Mouse (Mus musculus): ENCODE measurements around the gene Tmem266.
A peak's percentile ranks its signal among the peaks of the same experiment; 100 is the strongest.

Tmem266 gene

GRCm38 (mm10) chr9:55332476-55332875 lies 5.8 kb downstream of the Tmem266 start:
- peak; percentile 52 to 56 for DNase-seq

- peak; percentile 76 to 83 for DNase-seq
Measured at GRCm38 (mm10) chr9:55332949-55333348, 6.2 kb downstream of the Tmem266 start.

GRCm38 (mm10) chr9:55344165-55344564 lies 17.5 kb downstream of the Tmem266 start:
- DNase-seq: no peak

- DNase-seq: peak; percentile 91 to 94
Measured at GRCm38 (mm10) chr9:55345332-55345731, 18.6 kb downstream of the Tmem266 start.

GRCm38 (mm10) chr9:55348664-55349063 lies 22.0 kb downstream of the Tmem266 start:
- no peak for DNase-seq

GRCm38 (mm10) chr9:55354686-55355085 lies 28.0 kb downstream of the Tmem266 start:
- no peak for DNase-seq

- no peak for DNase-seq
Measured at GRCm38 (mm10) chr9:55355270-55355834, 28.6 kb downstream of the Tmem266 start.

GRCm38 (mm10) chr9:55357164-55357563 lies 30.5 kb downstream of the Tmem266 start:
- peak; percentile 59 to 62 for DNase-seq

- DNase-seq: peak in 1 of 2 experiments; percentile 50
Measured at GRCm38 (mm10) chr9:55360372-55360771, 33.7 kb downstream of the Tmem266 start.

GRCm38 (mm10) chr9:55360861-55361260 lies 34.1 kb downstream of the Tmem266 start:
- DNase-seq: peak; percentile 64 to 66

- DNase-seq: no peak
Measured at GRCm38 (mm10) chr9:55361969-55362368, 35.3 kb downstream of the Tmem266 start.

- DNase-seq: no peak
Measured at GRCm38 (mm10) chr9:55363707-55364106, 37.0 kb downstream of the Tmem266 start.

- no peak for DNase-seq
Measured at GRCm38 (mm10) chr9:55368011-55368410, 41.3 kb downstream of the Tmem266 start.

GRCm38 (mm10) chr9:55371908-55372307 lies 45.2 kb downstream of the Tmem266 start:
- peak; percentile 72 to 81 for DNase-seq

- peak; percentile 55 to 61 for DNase-seq
Measured at GRCm38 (mm10) chr9:55377603-55378250, 51.0 kb downstream of the Tmem266 start.

- peak; percentile 69 to 74 for DNase-seq
Measured at GRCm38 (mm10) chr9:55381456-55381855, 54.7 kb downstream of the Tmem266 start.

- peak; percentile 69 to 81 for DNase-seq
Measured at GRCm38 (mm10) chr9:55382441-55382840, 55.7 kb downstream of the Tmem266 start.

- peak; percentile 46 to 57 for DNase-seq
Measured at GRCm38 (mm10) chr9:55386117-55386516, 59.4 kb downstream of the Tmem266 start.

GRCm38 (mm10) chr9:55387862-55388505 lies 61.3 kb downstream of the Tmem266 start:
- peak; percentile 32 to 35 for DNase-seq

- DNase-seq: peak; percentile 98 to 99
Measured at GRCm38 (mm10) chr9:55391909-55392658, 65.4 kb downstream of the Tmem266 start.

GRCm38 (mm10) chr9:55395650-55396049 lies 68.9 kb downstream of the Tmem266 start:
- no peak for DNase-seq

- DNase-seq: no peak
Measured at GRCm38 (mm10) chr9:55398985-55399554, 72.4 kb downstream of the Tmem266 start.

- peak; percentile 66 to 69 for DNase-seq
Measured at GRCm38 (mm10) chr9:55402276-55402675, 75.6 kb downstream of the Tmem266 start.
